Mouse (Mus musculus): ENCODE measurements around the gene Ctnnd2.

- TF ChIP-seq POLR2A (IDR thresholded peaks at IDR 0.05; ENCODE audit: extremely low read depth, insufficient read depth, low read length) = no peak
- TF ChIP-seq CTCF (IDR thresholded peaks at IDR 0.05; ENCODE audit: low read depth, low read length) = no peak
Measured at GRCm38 (mm10) chr15:30201211-30201610, 28.8 kb downstream of the Ctnnd2 start.
